Mouse (Mus musculus) intestine, postnatal 0 days (tissue): ENCODE results near the gene Spata33. TPM values are rescaled to one million over a fixed set of nuclear protein-coding genes. Genes with fewer than 3 reads are reported as not detected.
"Not testable (repeated sequence)": the region's sequence is repeated elsewhere in the genome, so short reads cannot be mapped to it uniquely, and the experiment has no call there.

Experiments used
- ATAC-seq: fragments of 200-750 bp; cut with Nextera tagmentation; 2 replicates; pipeline ENCODE4 v1.8.0; 2017; ENCODE audit warnings: mild to moderate bottlenecking, moderate TSS enrichment, moderate library complexity
- H3K27ac ChIP-seq: fragments of 300-500 bp; sonication (generic); 2 replicates; pipeline ENCODE4 v1.5.1; 2014; ENCODE audit warnings: mild to moderate bottlenecking, low read depth, low read length, moderate library complexity
- H3K27me3 ChIP-seq: fragments of 300-500 bp; sonication (generic); replicated peaks from 2 replicates; pipeline ENCODE4 v1.6.1; 2014; ENCODE audit warnings: low read length, mixed read lengths; ENCODE audit not compliant: control insufficient read depth, insufficient read depth
- H3K36me3 ChIP-seq: fragments of 300-500 bp; sonication (generic); 2 replicates; pipeline ENCODE4 v1.6.1; 2014; ENCODE audit warnings: mild to moderate bottlenecking, moderate library complexity; ENCODE audit not compliant: control insufficient read depth, insufficient read depth
- H3K4me1 ChIP-seq: fragments of 300-500 bp; sonication (generic); replicated peaks from 2 replicates; pipeline ENCODE4 v1.6.1; 2014; ENCODE audit warnings: antibody characterized with exemption, low read length, mixed read lengths; ENCODE audit not compliant: control insufficient read depth, insufficient read depth
- H3K4me2 ChIP-seq: fragments of 300-500 bp; sonication (generic); replicated peaks from 2 replicates; pipeline ENCODE4 v1.6.1; 2014; ENCODE audit warnings: low read depth, mild to moderate bottlenecking, moderate library complexity
- H3K4me3 ChIP-seq: fragments of 300-500 bp; sonication (generic); 2 replicates; pipeline ENCODE4 v1.5.1; 2014; ENCODE audit warnings: low read depth, low read length
- H3K9ac ChIP-seq: fragments of 300-500 bp; sonication (generic); 2 replicates; pipeline ENCODE4 v1.6.1; 2014; ENCODE audit warnings: mild to moderate bottlenecking, low read depth, low read length
- H3K9me3 ChIP-seq: fragments of 300-500 bp; sonication (generic); 2 replicates; pipeline ENCODE4 v1.6.1; 2016; ENCODE audit warnings: mixed run types; ENCODE audit not compliant: control insufficient read depth
- CTCF ChIP-seq: sonication (generic); IDR thresholded peaks from 2 replicates; pipeline ENCODE4 v1.5.1; 2016; ENCODE audit warnings: low read depth, mild to moderate bottlenecking, control low read depth, antibody characterized with exemption, moderate library complexity
- WGBS: fragments of 180-500 bp; shearing (Covaris S2); extraction: QIAGEN DNeasy Blood & Tissue Kit; methylation state at CpG from one replicate; pipeline ENCODE4 v1.1.7; 2014; 5-methylcytosine and 5-hydroxymethylcytosine counted together
- polyA plus RNA-seq: library from polyadenylated mRNA; unstranded; fragments of >200 nt; fragmentation: Nextera tagmentation; extraction: Ambion mirVana; gene quantifications from 2 replicates; pipeline ENCODE4 v1.2.1, GENCODE M21; 2015

The Spata33 gene
- polyA plus RNA-seq, 1 experiment from 2014 or later, result 1.2 TPM

GRCm38 (mm10) chr8:123191908-123192307 is 20.7 kb upstream of the Spata33 start:
- H3K27ac ChIP-seq, result no peak overlapping the region
- WGBS, result 24% methylated on average over 8 of the region's 8 CpGs
- H3K4me3 ChIP-seq, result no peak overlapping the region
- ATAC-seq, result no peak
- no peak overlapping the region for H3K4me2 ChIP-seq
- H3K27me3 ChIP-seq, result no peaks in the 10 kb centered on the region
- H3K9me3 ChIP-seq, result no peaks in the 10 kb centered on the region
- no peak overlapping the region for H3K9ac ChIP-seq
- no peaks in the 10 kb centered on the region; the same call in 1 of the 2 replicates for H3K4me1 ChIP-seq
- no peaks in the 10 kb centered on the region for H3K36me3 ChIP-seq
- no peak for TF ChIP-seq CTCF

GRCm38 (mm10) chr8:123193771-123194170 is 18.9 kb upstream of the Spata33 start:
- Histone ChIP-seq H3K36me3 (no peaks in the 10 kb centered on the region), H3K4me2 (peak overlapping the region; percentile 42), H3K27me3 (no peaks in the 10 kb centered on the region), H3K4me1 (no peaks in the 10 kb centered on the region; the same call in 1 of the 2 replicates), H3K9me3 (no peaks in the 10 kb centered on the region), H3K4me3 (no peak overlapping the region), H3K9ac (no peak overlapping the region), H3K27ac (no peak overlapping the region)
- ATAC-seq, result no peak
- WGBS, result 53% methylated on average over 9 of the region's 9 CpGs
- no peak for TF ChIP-seq CTCF

- not testable (repeated sequence) for H3K4me1 ChIP-seq, H3K27ac ChIP-seq, H3K9me3 ChIP-seq, H3K4me3 ChIP-seq, H3K36me3 ChIP-seq, H3K4me2 ChIP-seq, H3K9ac ChIP-seq, H3K27me3 ChIP-seq
- peak; percentile 66 for ATAC-seq
- WGBS, result 41% methylated on average over 5 of the region's 5 CpGs
These were observed 15.6 kb upstream of the Spata33 start for GRCm38 (mm10) chr8:123197016-123197415.

GRCm38 (mm10) chr8:123199864-123200263 is 12.8 kb upstream of the Spata33 start:
- Histone ChIP-seq H3K4me1 (no peaks in the 10 kb centered on the region; the same call in 1 of the 2 replicates), H3K36me3 (peaks cover 5% of the 10 kb centered on the region), H3K4me2 (no peak overlapping the region), H3K27me3 (no peaks in the 10 kb centered on the region), H3K27ac (no peak overlapping the region), H3K9ac (no peak overlapping the region), H3K9me3 (no peaks in the 10 kb centered on the region), H3K4me3 (no peak overlapping the region)
- TF ChIP-seq CTCF, result no peak
- whole genome bisulfite sequencing, result 64% methylated on average over 14 of the region's 14 CpGs
- no peak for ATAC-seq

- H3K27me3 ChIP-seq, result no peaks in the 10 kb centered on the region
- ATAC-seq, result no peak
- H3K9me3 ChIP-seq, result no peaks in the 10 kb centered on the region
- peaks cover 25% of the 10 kb centered on the region for H3K36me3 ChIP-seq
- H3K9ac ChIP-seq, result no peak overlapping the region
- no peak overlapping the region for H3K4me3 ChIP-seq
- TF ChIP-seq CTCF, result peak; percentile 93
- H3K4me1 ChIP-seq, result no peaks in the 10 kb centered on the region
- H3K4me2 ChIP-seq, result no peak overlapping the region
- no peak overlapping the region for H3K27ac ChIP-seq
- 27% methylated on average over 5 of the region's 5 CpGs for WGBS
These were observed 10.3 kb upstream of the Spata33 start for GRCm38 (mm10) chr8:123202288-123202687.

- H3K4me2 ChIP-seq, result no peak overlapping the region
- H3K4me1 ChIP-seq, result no peaks in the 10 kb centered on the region
- no peak overlapping the region for H3K4me3 ChIP-seq
- H3K36me3 ChIP-seq, result peaks cover 38% of the 10 kb centered on the region
- WGBS, result 83% methylated on average over 3 of the region's 3 CpGs
- no peaks in the 10 kb centered on the region for H3K9me3 ChIP-seq
- no peaks in the 10 kb centered on the region for H3K27me3 ChIP-seq
- H3K27ac ChIP-seq, result no peak overlapping the region
- no peak for TF ChIP-seq CTCF
- ATAC-seq, result no peak; the same call in 1 of the 2 replicates
- H3K9ac ChIP-seq, result no peak overlapping the region
These were observed 9.1 kb upstream of the Spata33 start for GRCm38 (mm10) chr8:123203571-123203970.

GRCm38 (mm10) chr8:123211876-123212275 is 756 bp upstream of the Spata33 start:
- Histone ChIP-seq H3K4me3 (peak overlapping the region; percentile 84), H3K4me2 (peak overlapping the region; percentile 85), H3K9ac (peak overlapping the region; percentile 84), H3K27ac (peak overlapping the region; percentile 78), H3K36me3 (peaks cover 34% of the 10 kb centered on the region), H3K27me3 (no peaks in the 10 kb centered on the region), H3K9me3 (no peaks in the 10 kb centered on the region), H3K4me1 (no peaks in the 10 kb centered on the region; the same call in 1 of the 2 replicates)
- no peak for TF ChIP-seq CTCF
- 20% methylated on average over 10 of the region's 10 CpGs for WGBS
- peak; percentile 26 for ATAC-seq
